Mouse (Mus musculus) heart, postnatal 14 days (tissue): ENCODE data around the gene Nfatc2. TPM values are rescaled to one million over a fixed set of nuclear protein-coding genes. Genes with fewer than 3 reads are reported as not detected.

ENCODE experiments used
- DNase-seq, 2 experiments: peaks; one replicate each; pipeline ENCODE4 v3.0.0; 2021 to 2022
- intact Hi-C: fragments of 180-260 bp; cut with DNase I; formaldehyde crosslinking; loops from one replicate; pipeline ENCODE4 v1.15.1; 2025
- microRNA-seq, 2 experiments: library from miRNA; unstranded; fragments of <30 nt; microRNA quantifications; one replicate each; pipeline ENCODE4 v1.2.0; 2021 to 2022
- total RNA-seq, 2 experiments: library from RNA; stranded (reverse); gene quantifications; 2 replicates each; pipeline ENCODE4 v1.2.3; 2021

The Nfatc2 gene
- total RNA-seq, 2 experiments from 2014 or later: 15.9 to 17.8 TPM

GRCm38 (mm10) chr2:168459627-168460026 lies 141.8 kb downstream of the Nfatc2 start:
- intact Hi-C loops: no loop called here
- DNase-seq: no peak

GRCm38 (mm10) chr2:168458583-168458982 lies 142.9 kb downstream of the Nfatc2 start:
- DNase-seq: no peak
- intact Hi-C loops: no loop called here

GRCm38 (mm10) chr2:168451714-168452708 lies 149.4 kb downstream of the Nfatc2 start:
- DNase-seq: no peak
- intact Hi-C loops: no loop called here

GRCm38 (mm10) chr2:168450977-168451376 lies 150.5 kb downstream of the Nfatc2 start:
- DNase-seq: peak in 1 of 2 experiments; percentile 42
- intact Hi-C loops: no loop called here

- intact Hi-C loops: loop anchor here (5.0 kb wide), 1 partner anchor 336 kb away; no protein-coding TSS in a partner anchor
Measured at GRCm38 (mm10) chr2:168448054-168448453, 153.4 kb downstream of the Nfatc2 start.

GRCm38 (mm10) chr2:168447601-168448000 lies 153.9 kb downstream of the Nfatc2 start:
- no peak for DNase-seq
- intact Hi-C loops: loop anchor here (5.0 kb wide), 1 partner anchor 335 kb away; no protein-coding TSS in a partner anchor

More at GRCm38 (mm10) chr2:168448054-168448453, 153.4 kb downstream of the Nfatc2 start:
- no peak for DNase-seq

- intact Hi-C loops: loop anchor here (1.0 to 5.0 kb wide), 3 partner anchors 171 to 333 kb away; no protein-coding TSS in a partner anchor
- DNase-seq: peak; percentile 64 to 75
Measured at GRCm38 (mm10) chr2:168445211-168445810, 156.1 kb downstream of the Nfatc2 start.

- no peak for DNase-seq
- intact Hi-C loops: no loop called here
Measured at GRCm38 (mm10) chr2:168444126-168444525, 157.3 kb downstream of the Nfatc2 start.

- no peak for DNase-seq
- intact Hi-C loops: no loop called here
Measured at GRCm38 (mm10) chr2:168441494-168441893, 160.0 kb downstream of the Nfatc2 start.

GRCm38 (mm10) chr2:168440918-168441328 lies 160.5 kb downstream of the Nfatc2 start:
- intact Hi-C loops: no loop called here
- DNase-seq: no peak

GRCm38 (mm10) chr2:168438981-168439452 lies 162.4 kb downstream of the Nfatc2 start:
- no peak for DNase-seq
- intact Hi-C loops: no loop called here

- intact Hi-C loops: no loop called here
- no peak for DNase-seq
Measured at GRCm38 (mm10) chr2:168434187-168434586, 167.3 kb downstream of the Nfatc2 start.

GRCm38 (mm10) chr2:168433392-168433791 lies 168.1 kb downstream of the Nfatc2 start:
- intact Hi-C loops: no loop called here
- no peak for DNase-seq

- intact Hi-C loops: no loop called here
- no peak for DNase-seq
Measured at GRCm38 (mm10) chr2:168432394-168432793, 169.1 kb downstream of the Nfatc2 start.

GRCm38 (mm10) chr2:168429598-168429997 lies 171.9 kb downstream of the Nfatc2 start:
- intact Hi-C loops: no loop called here

GRCm38 (mm10) chr2:168428375-168428901 lies 173.0 kb downstream of the Nfatc2 start:
- intact Hi-C loops: no loop called here
- no peak for DNase-seq

More at GRCm38 (mm10) chr2:168429598-168429997, 171.9 kb downstream of the Nfatc2 start:
- no peak for DNase-seq

Small RNA genes lying within 50 kb of the gene (microRNA-seq; reads per million reads assigned to microRNA genes)
- gene Mir7004: 2.7 to 7.8 reads per million in 2 experiments

Other genes starting within 250 kb of the Nfatc2 start
- 10 to 100 TPM; 45.9 to 46.2 TPM for gene Atp9a, start 140.8 kb upstream of the Nfatc2 start, total RNA-seq
- 1 to 10 TPM; 1.6 to 2.7 TPM for gene Sall4, start 166.3 kb upstream of the Nfatc2 start, total RNA-seq